Mouse (Mus musculus) heart, adult 18-20 months (tissue): ENCODE results near the gene Acot4. TPM values are rescaled to one million over a fixed set of nuclear protein-coding genes. Genes with fewer than 3 reads are reported as not detected.
"Not testable (repeated sequence)": the region's sequence is repeated elsewhere in the genome, so short reads cannot be mapped to it uniquely, and the experiment has no call there.

Experiments used
- DNase-seq, 2 experiments: peaks; one replicate each; pipeline ENCODE4 v3.0.0; 2021 to 2022; ENCODE audit warnings: mixed read lengths in 1 of 2
- total RNA-seq, 2 experiments: library from RNA; stranded (reverse); gene quantifications; 2 replicates each; pipeline ENCODE4 v1.2.3; 2021

Acot4 gene
- total RNA-seq, 2 experiments from 2014 or later, result 0.80 to 1.4 TPM

- peak; percentile 82 to 92 for DNase-seq
Observed at GRCm38 (mm10) chr12:84030659-84031332, 7.4 kb upstream of the Acot4 start.

GRCm38 (mm10) chr12:84032854-84033253 is 5.3 kb upstream of the Acot4 start:
- DNase-seq, result no peak

GRCm38 (mm10) chr12:84033302-84033701 is 4.9 kb upstream of the Acot4 start:
- not testable (repeated sequence) for DNase-seq

- DNase-seq, result no peak
Observed at GRCm38 (mm10) chr12:84034108-84034507, 4.1 kb upstream of the Acot4 start.

GRCm38 (mm10) chr12:84038691-84039111 is 522 bp downstream of the Acot4 start, which contains the start of gene Gm49366:
TSS of gene Gm49366 (plus strand) at chr12:84038935.
- DNase-seq, result peak; percentile 13 to 36

- no peak for DNase-seq
Observed at GRCm38 (mm10) chr12:84042248-84042647, 4.1 kb downstream of the Acot4 start.

- no peak for DNase-seq
Observed at GRCm38 (mm10) chr12:84044045-84044444, 5.9 kb downstream of the Acot4 start.

- no peak for DNase-seq
Observed at GRCm38 (mm10) chr12:84046906-84047305, 8.7 kb downstream of the Acot4 start.

- DNase-seq, result not testable (repeated sequence)
Observed at GRCm38 (mm10) chr12:84050744-84051143, 12.6 kb downstream of the Acot4 start.

- DNase-seq, result no peak
Observed at GRCm38 (mm10) chr12:84051937-84052474, 13.8 kb downstream of the Acot4 start, which contains the start of gene Acot3. TSS of gene Acot3 (plus strand) at chr12:84052144.

GRCm38 (mm10) chr12:84052609-84053008 is 14.4 kb downstream of the Acot4 start:
- DNase-seq, result no peak

GRCm38 (mm10) chr12:84053173-84053572 is 15.0 kb downstream of the Acot4 start:
- no peak for DNase-seq

- peak; percentile 6 to 28 for DNase-seq
Observed at GRCm38 (mm10) chr12:84053679-84054391, 15.7 kb downstream of the Acot4 start.

- peak; percentile 14 to 58 for DNase-seq
Observed at GRCm38 (mm10) chr12:84060946-84061345, 22.8 kb downstream of the Acot4 start.

- DNase-seq, result no peak
Observed at GRCm38 (mm10) chr12:84062336-84062735, 24.2 kb downstream of the Acot4 start.

GRCm38 (mm10) chr12:84063228-84063627 is 25.0 kb downstream of the Acot4 start:
- DNase-seq, result peak in 1 of 2 experiments; percentile 23

GRCm38 (mm10) chr12:84063833-84064232 is 25.7 kb downstream of the Acot4 start:
- DNase-seq, result no peak

- DNase-seq, result peak in 1 of 2 experiments; percentile 8
Observed at GRCm38 (mm10) chr12:84064621-84065020, 26.4 kb downstream of the Acot4 start.

- no peak for DNase-seq
Observed at GRCm38 (mm10) chr12:84067752-84068151, 29.6 kb downstream of the Acot4 start.

GRCm38 (mm10) chr12:84068296-84068695 is 30.1 kb downstream of the Acot4 start:
- DNase-seq, result no peak

- DNase-seq, result no peak
Observed at GRCm38 (mm10) chr12:84068986-84069385, 30.8 kb downstream of the Acot4 start, which contains the start of gene Acot5. TSS of gene Acot5 (plus strand) at chr12:84069325.

GRCm38 (mm10) chr12:84069582-84069981 is 31.4 kb downstream of the Acot4 start:
- DNase-seq, result peak; percentile 36 to 40

- no peak for DNase-seq
Observed at GRCm38 (mm10) chr12:84071696-84072095, 33.5 kb downstream of the Acot4 start.
